Mouse (Mus musculus) megakaryocyte, embryonic 14.5 days (primary cell): ENCODE measurements at regions not wholly inside any gene's neighbourhood (a gene's known extent, or its start where the extent isn't known, plus 50 kb on each side); places are given as distances from the start of the nearest gene placed in this dataset.

Experiments used
- H3K27me3 ChIP-seq: replicated peaks from 2 replicates; pipeline ENCODE3; 2012; ENCODE audit warnings: inconsistent platforms
- H3K36me3 ChIP-seq: replicated peaks from 2 replicates; pipeline ENCODE3; 2012; ENCODE audit warnings: low read length, inconsistent platforms, mixed read lengths
- H3K4me1 ChIP-seq: 2 replicates; pipeline ENCODE4 v1.6.1; 2012; ENCODE audit warnings: inconsistent platforms
- H3K4me3 ChIP-seq: replicated peaks from 2 replicates; pipeline ENCODE3; 2012; ENCODE audit warnings: moderate library complexity, mild to moderate bottlenecking, inconsistent platforms
- H3K9me3 ChIP-seq: 2 replicates; pipeline ENCODE4 v1.6.1; 2012; ENCODE audit warnings: inconsistent platforms
- FLI1 ChIP-seq: IDR thresholded peaks from 2 replicates; pipeline ENCODE4 v1.6.1; 2012; ENCODE audit warnings: low read length, inconsistent platforms, mixed read lengths
- GATA1 ChIP-seq: IDR thresholded peaks from 3 replicates; pipeline ENCODE4 v1.6.1; 2012; ENCODE audit warnings: mixed read lengths, low read length, inconsistent platforms, borderline replicate concordance

DNA sequence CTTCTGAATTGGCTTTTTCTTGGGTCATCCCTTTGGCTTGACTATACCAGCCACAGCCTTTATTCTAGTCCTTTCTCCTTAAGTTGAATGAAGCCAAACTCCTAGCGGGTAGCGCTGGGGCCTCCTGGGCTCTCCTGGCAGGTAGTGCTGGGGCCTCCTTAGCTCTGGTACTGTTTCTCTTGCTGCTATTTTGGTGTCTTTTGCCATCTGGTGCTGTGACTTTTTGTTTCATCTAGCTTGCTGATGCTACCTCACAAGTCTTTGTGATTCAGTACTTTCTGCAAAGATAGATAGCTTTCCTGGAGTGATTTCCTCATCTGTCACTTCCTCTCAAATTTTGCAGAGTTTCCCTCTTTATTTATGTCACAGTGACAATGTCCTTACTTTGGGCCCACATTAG is 90.1 kb downstream of the Tmem200c start:
- Histone ChIP-seq H3K27me3 (no peaks in the 10 kb centered on the region), H3K4me1 (no peaks in the 10 kb centered on the region), H3K36me3 (no peaks in the 10 kb centered on the region), H3K4me3 (no peak overlapping the region), H3K9me3 (peaks cover 23% of the 10 kb centered on the region)
- TF ChIP-seq GATA1 (no peak), FLI1 (no peak)

GRCm38 (mm10) chr17:68918228-68918627 is 91.8 kb downstream of the Tmem200c start:
- Histone ChIP-seq H3K4me1 (no peaks in the 10 kb centered on the region), H3K36me3 (no peaks in the 10 kb centered on the region), H3K9me3 (peaks cover 23% of the 10 kb centered on the region), H3K27me3 (no peaks in the 10 kb centered on the region), H3K4me3 (no peak overlapping the region)
- TF ChIP-seq GATA1 (no peak), FLI1 (no peak)

DNA sequence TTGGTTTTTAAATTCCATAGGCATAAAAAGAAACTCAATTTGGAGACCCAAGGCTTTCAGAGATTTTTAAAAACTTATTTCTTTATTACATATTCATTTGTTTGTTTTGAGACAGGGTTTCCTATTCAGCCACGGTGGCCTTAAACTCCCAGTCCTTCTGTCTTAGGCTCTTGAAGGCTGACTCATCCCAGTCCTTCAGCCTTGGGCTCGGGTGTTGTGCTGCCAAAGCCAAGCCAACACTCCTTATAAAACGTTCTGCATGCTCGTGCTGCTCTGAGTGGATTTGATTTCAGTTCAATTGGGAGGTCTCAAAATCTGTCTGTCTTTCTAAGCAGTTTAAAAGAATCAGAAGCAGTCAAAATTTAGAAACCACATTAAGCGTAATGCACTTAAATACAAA is 96.8 kb downstream of the Tmem200c start:
- Histone ChIP-seq H3K36me3 (no peaks in the 10 kb centered on the region), H3K9me3 (peaks cover 14% of the 10 kb centered on the region; the same call in 1 of the 2 replicates), H3K4me1 (no peaks in the 10 kb centered on the region), H3K4me3 (no peak overlapping the region), H3K27me3 (no peaks in the 10 kb centered on the region)
- TF ChIP-seq FLI1 (no peak), GATA1 (no peak)

DNA sequence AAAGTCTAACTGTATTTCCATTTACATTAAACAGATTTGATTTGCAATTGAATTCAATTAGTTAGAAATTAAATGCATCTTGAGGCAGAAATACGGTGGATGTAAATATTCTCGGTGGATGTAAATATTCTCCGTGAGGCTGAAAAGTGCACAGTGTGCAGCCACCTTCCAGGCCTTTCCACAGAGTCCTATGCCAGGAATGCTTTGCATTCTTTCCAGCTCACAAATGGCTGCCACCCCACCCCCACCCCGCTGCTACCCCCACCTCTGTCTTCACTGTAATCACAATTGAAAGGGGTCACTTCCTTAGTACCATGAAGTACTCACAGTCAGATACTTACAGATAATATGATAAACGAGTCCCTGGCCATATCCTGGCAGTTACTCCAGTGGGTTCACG is 101.0 kb downstream of the Tmem200c start:
- H3K27me3 ChIP-seq: no peaks in the 10 kb centered on the region
- H3K9me3 ChIP-seq: peaks cover 24% of the 10 kb centered on the region
- no peaks in the 10 kb centered on the region for H3K4me1 ChIP-seq
- TF ChIP-seq FLI1 (no peak), GATA1 (no peak)
- H3K4me3 ChIP-seq: no peak overlapping the region
- H3K36me3 ChIP-seq: no peaks in the 10 kb centered on the region

DNA sequence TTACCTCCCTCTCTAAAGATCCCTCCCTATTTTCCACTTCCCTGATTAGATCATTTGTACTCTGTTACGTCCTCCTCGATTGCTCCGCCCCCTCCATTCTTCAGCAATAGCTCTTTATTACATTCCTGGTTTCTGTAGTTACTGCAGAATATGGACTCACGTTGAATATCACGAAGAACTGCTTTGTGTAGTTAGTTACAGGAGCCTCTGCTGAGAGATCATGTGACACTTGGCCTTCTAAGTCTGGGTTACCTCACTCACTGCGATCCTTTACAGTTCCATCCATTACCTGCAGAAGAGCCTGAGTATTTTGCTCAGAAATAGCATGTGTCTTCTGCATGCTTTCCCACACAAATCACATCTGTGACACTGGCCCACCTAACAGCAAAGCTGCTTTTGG is 102.3 kb downstream of the Tmem200c start:
- H3K9me3 ChIP-seq: peaks cover 34% of the 10 kb centered on the region
- no peak for TF ChIP-seq FLI1
- TF ChIP-seq GATA1: no peak
- no peaks in the 10 kb centered on the region for H3K27me3 ChIP-seq
- H3K4me3 ChIP-seq: no peak overlapping the region
- H3K36me3 ChIP-seq: no peaks in the 10 kb centered on the region
- no peaks in the 10 kb centered on the region for H3K4me1 ChIP-seq

DNA sequence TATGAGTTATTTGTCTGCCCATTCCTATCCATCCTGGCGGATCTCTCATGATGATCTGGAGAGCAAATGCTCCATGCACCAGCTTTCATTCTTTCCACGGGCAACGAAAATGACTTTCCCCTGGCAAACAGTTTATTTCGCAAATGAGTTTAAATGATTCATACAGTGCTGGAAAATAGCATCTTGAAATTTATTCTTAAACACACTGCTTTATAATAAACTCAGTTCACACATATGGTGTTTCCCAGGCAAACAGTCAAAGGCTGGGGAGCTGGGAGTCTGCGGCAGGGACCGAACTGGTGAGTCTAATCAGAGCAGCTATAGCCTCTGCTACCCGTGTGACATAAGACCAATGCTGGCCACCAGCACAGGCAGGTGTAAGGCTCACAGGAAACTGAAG is 106.8 kb downstream of the Tmem200c start:
- no peaks in the 10 kb centered on the region for H3K27me3 ChIP-seq
- peaks cover 59% of the 10 kb centered on the region for H3K9me3 ChIP-seq
- H3K4me1 ChIP-seq: no peaks in the 10 kb centered on the region
- TF ChIP-seq GATA1: no peak
- TF ChIP-seq FLI1: no peak
- no peak overlapping the region for H3K4me3 ChIP-seq
- no peaks in the 10 kb centered on the region for H3K36me3 ChIP-seq

- Histone ChIP-seq H3K4me3 (no peak overlapping the region), H3K9me3 (peaks cover 60% of the 10 kb centered on the region), H3K4me1 (no peaks in the 10 kb centered on the region), H3K27me3 (no peaks in the 10 kb centered on the region), H3K36me3 (no peaks in the 10 kb centered on the region)
- TF ChIP-seq FLI1 (no peak), GATA1 (no peak)
These were observed 107.6 kb downstream of the Tmem200c start for GRCm38 (mm10) chr17:68934066-68934465.

DNA sequence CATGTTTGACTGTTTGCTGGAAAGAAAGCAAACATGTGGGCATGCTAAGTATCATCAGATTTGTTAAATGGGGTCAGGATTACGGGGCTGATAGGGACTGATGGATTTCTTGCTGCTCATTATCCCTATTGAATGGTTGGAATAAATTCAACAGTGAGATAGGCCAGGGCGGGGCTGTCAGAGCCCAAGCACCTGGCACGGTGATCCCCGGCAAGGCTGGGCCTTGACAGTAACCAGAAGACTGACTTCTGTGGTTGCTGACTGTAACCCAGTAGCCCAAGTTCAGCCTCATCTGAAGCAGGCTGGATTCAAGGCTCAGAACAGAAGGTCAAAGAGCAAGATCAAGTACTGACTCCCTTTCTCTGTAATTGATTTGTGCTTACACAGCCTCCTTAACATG is 109.6 kb downstream of the Tmem200c start:
- TF ChIP-seq GATA1 (no peak), FLI1 (no peak)
- Histone ChIP-seq H3K27me3 (no peaks in the 10 kb centered on the region), H3K9me3 (peaks cover 69% of the 10 kb centered on the region), H3K4me3 (no peak overlapping the region), H3K36me3 (no peaks in the 10 kb centered on the region), H3K4me1 (no peaks in the 10 kb centered on the region)

DNA sequence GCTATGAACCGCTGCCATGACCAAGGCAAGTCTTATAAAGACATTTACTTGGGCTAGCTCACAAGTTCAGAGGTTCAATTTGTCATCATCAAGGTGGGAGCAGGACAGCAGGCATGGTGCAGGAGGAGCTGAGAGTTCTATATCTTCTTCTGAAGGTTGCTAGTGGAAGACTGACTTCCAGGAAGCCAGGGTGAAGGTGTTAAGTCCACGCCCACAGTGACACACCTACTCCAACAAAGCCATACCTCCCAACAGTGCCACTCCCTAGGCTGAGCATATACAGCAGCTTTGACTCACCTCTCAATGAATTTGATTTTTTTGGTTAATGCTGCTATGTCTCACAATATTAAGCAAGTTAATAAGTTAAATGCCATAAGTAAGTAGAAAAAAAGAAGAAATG is 119.2 kb upstream of the Epb41l3 start:
- TF ChIP-seq FLI1: no peak
- TF ChIP-seq GATA1: no peak
- Histone ChIP-seq H3K4me1 (no peaks in the 10 kb centered on the region), H3K4me3 (no peak overlapping the region), H3K36me3 (no peaks in the 10 kb centered on the region), H3K9me3 (peaks cover 29% of the 10 kb centered on the region), H3K27me3 (no peaks in the 10 kb centered on the region)

DNA sequence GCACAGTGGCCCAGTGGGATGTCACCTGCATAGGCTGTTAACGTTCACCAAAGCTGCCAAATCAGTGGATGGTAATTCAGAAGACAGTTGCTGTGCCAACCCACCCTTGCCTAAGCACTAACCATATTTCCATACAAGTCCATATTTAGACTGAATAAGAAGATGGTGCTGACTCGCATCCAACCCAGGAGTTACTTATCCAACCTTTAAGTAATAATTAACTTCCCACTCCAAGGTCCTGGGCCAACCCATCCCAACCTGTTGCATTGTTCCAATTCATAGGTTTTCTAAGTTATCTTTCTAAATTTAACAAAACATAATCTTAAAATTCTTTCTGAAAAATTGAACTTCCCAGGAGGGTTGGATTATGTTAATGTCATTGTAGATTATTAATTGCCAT is 114.3 kb upstream of the Epb41l3 start:
- no peaks in the 10 kb centered on the region for H3K36me3 ChIP-seq
- H3K4me3 ChIP-seq: no peak overlapping the region
- H3K27me3 ChIP-seq: no peaks in the 10 kb centered on the region
- no peaks in the 10 kb centered on the region for H3K4me1 ChIP-seq
- peaks cover 44% of the 10 kb centered on the region for H3K9me3 ChIP-seq
- no peak for TF ChIP-seq GATA1
- no peak for TF ChIP-seq FLI1

DNA sequence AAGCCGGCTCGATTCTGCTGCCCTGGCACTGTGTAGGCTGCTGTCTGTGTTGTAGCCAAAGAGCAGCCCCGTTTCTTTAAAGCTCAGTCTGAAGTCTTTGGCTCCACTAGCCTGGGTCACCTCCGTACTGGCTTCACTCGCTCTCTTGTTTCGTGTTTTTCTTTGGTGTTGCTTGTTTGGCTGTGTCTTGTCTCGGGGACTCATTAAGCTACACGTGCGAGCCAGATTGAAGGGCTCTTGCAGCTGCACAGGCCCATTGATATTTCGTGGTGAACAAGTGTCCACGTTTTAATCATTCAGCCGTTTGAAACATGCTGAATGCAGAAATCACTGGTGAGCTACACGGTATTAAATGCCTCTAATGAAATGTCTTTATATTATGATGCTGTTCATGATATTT is 99.9 kb upstream of the Epb41l3 start:
- H3K27me3 ChIP-seq: no peaks in the 10 kb centered on the region
- TF ChIP-seq GATA1: no peak
- no peak for TF ChIP-seq FLI1
- no peak overlapping the region for H3K4me3 ChIP-seq
- H3K9me3 ChIP-seq: peaks cover 44% of the 10 kb centered on the region
- H3K4me1 ChIP-seq: no peaks in the 10 kb centered on the region
- H3K36me3 ChIP-seq: no peaks in the 10 kb centered on the region

DNA sequence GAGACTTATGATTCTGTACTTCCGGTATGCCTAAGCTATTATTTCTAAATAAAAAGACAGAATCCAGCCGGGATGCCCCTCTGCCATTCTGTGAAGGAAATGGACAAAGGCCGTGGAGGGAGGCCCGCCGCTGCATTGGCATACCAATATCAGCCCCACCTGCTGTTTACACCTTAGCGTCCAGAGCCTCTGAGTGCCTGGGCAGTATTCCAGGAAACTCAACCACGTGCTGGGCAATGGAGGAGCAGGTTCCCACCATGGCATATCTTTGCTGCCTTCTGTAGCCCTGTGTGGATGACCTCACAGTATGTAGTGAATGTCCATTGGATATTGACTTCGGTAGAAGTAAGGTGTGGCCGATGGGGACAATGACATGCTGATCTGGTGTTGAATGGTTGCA is 97.3 kb upstream of the Epb41l3 start:
- no peak for TF ChIP-seq FLI1
- TF ChIP-seq GATA1: no peak
- Histone ChIP-seq H3K4me3 (peak overlapping the region; percentile 33), H3K4me1 (no peaks in the 10 kb centered on the region), H3K27me3 (no peaks in the 10 kb centered on the region), H3K9me3 (peaks cover 55% of the 10 kb centered on the region), H3K36me3 (no peaks in the 10 kb centered on the region)
